In genomic region chr15:98093121-98094011, GRCm38 (mm10) we compare ENCODE assay signal across 8 mouse cellular contexts. TPM values are rescaled to one million over a fixed set of nuclear protein-coding genes. Genes with fewer than 3 reads are reported as not detected.
DNase-seq lines count a peak whose midpoint lies in the region; ATAC-seq and TF ChIP-seq lines count a peak whose summit lies in the region.

Senp1 (minus strand) TSS chr15:98093744.

- TF ChIP-seq CTCF in liver, embryonic 14.5 days (IDR thresholded peaks at IDR 0.05; ENCODE audit: low read depth), result no peak
- 0 out of 2 replicates have a peak, but pooled peaks have one; percentile 0 for TF ChIP-seq CTCF in stomach, postnatal 0 days (IDR thresholded peaks at IDR 0.05; ENCODE audit: low read depth)

- H3K4me2 ChIP-seq in heart, embryonic 14.5 days (ENCODE audit: low read length), result peak within 1 kb of the TSS; percentile 81
- H3K4me2 ChIP-seq in liver, embryonic 14.5 days (ENCODE audit: low read depth), result peak within 1 kb of the TSS; percentile 81
- peak within 1 kb of the TSS; percentile 66 for H3K4me2 ChIP-seq in neural tube, embryonic 11.5 days (ENCODE audit: low read depth)
- peak within 1 kb of the TSS; percentile 77 for H3K4me2 ChIP-seq in stomach, postnatal 0 days (replicated peaks; ENCODE audit: low read depth)

- H3K27me3 ChIP-seq in heart, embryonic 14.5 days (ENCODE audit: control insufficient read depth, insufficient read depth, low read length), result no peaks in the 10 kb centered on the region
- no peaks in the 10 kb centered on the region for H3K27me3 ChIP-seq in liver, embryonic 14.5 days (ENCODE audit: control insufficient read depth, insufficient read depth, low read length)
- no peaks in the 10 kb centered on the region for H3K27me3 ChIP-seq in neural tube, embryonic 11.5 days (ENCODE audit: control insufficient read depth, insufficient read depth, low read length)
- no peaks in the 10 kb centered on the region for H3K27me3 ChIP-seq in stomach, postnatal 0 days (ENCODE audit: control insufficient read depth, insufficient read depth, low read length)

- H3K9ac ChIP-seq in heart, embryonic 14.5 days (ENCODE audit: low read length), result peak within 1 kb of the TSS; percentile 95
- peak within 1 kb of the TSS; percentile 98 for H3K9ac ChIP-seq in liver, embryonic 14.5 days (replicated peaks)
- peak within 1 kb of the TSS; percentile 92 for H3K9ac ChIP-seq in neural tube, embryonic 11.5 days (ENCODE audit: low read length)
- H3K9ac ChIP-seq in stomach, postnatal 0 days (ENCODE audit: low read length), result peak within 1 kb of the TSS; percentile 96

- TF ChIP-seq EP300 in liver, embryonic 14.5 days (IDR thresholded peaks at IDR 0.05; ENCODE audit: low read depth), result no peak; the same call in 1 of the 2 replicates
- no peak for TF ChIP-seq EP300 in stomach, postnatal 0 days (optimal IDR thresholded peaks at IDR 0.05)

- H3K4me1 ChIP-seq in brown adipose tissue, adult 24 weeks (ENCODE audit: control insufficient read depth, insufficient read depth, insufficient read length, low read length), result no peaks in the 10 kb centered on the region
- peaks cover 0 to 15% of the 10 kb centered on the region in 2 experiments; a peak in 2 of 4 replicates for H3K4me1 ChIP-seq in heart, embryonic 14.5 days (ENCODE audit: control insufficient read depth in 2 of 2, insufficient read depth in 2 of 2, low read length in 2 of 2)
- H3K4me1 ChIP-seq in liver, embryonic 14.5 days (replicated peaks; ENCODE audit: control insufficient read depth in 2 of 2, insufficient read depth in 2 of 2, low read length in 1 of 2), result peaks cover 0 to 2% of the 10 kb centered on the region in 2 experiments; a peak in 2 of 4 replicates
- peaks cover 12% of the 10 kb centered on the region for H3K4me1 ChIP-seq in neural tube, embryonic 11.5 days (ENCODE audit: control insufficient read depth, insufficient read depth, low read length)
- H3K4me1 ChIP-seq in stomach, postnatal 0 days (replicated peaks; ENCODE audit: control insufficient read depth, insufficient read depth), result peaks cover 4% of the 10 kb centered on the region

- H3K9me3 ChIP-seq in heart, embryonic 14.5 days (ENCODE audit: control insufficient read depth, low read length), result no peaks in the 10 kb centered on the region
- no peaks in the 10 kb centered on the region for H3K9me3 ChIP-seq in liver, embryonic 14.5 days (ENCODE audit: control insufficient read depth, low read length)
- H3K9me3 ChIP-seq in neural tube, embryonic 11.5 days (ENCODE audit: control insufficient read depth, low read length), result no peaks in the 10 kb centered on the region
- H3K9me3 ChIP-seq in stomach, postnatal 0 days (ENCODE audit: control insufficient read depth, low read length), result no peaks in the 10 kb centered on the region

- peak within 1 kb of the TSS; percentile 79 for H3K4me3 ChIP-seq in brown adipose tissue, adult 24 weeks (ENCODE audit: insufficient read depth, low read depth, low read length)
- H3K4me3 ChIP-seq in heart, embryonic 14.5 days (ENCODE audit: control insufficient read depth in 1 of 2, insufficient read depth in 1 of 2, low read depth in 1 of 2, low read length in 2 of 2), result peak within 1 kb of the TSS; percentile 84 to 96
- peak within 1 kb of the TSS; percentile 82 to 87 for H3K4me3 ChIP-seq in liver, embryonic 14.5 days (ENCODE audit: insufficient read depth in 1 of 2, low read depth in 2 of 2, low read length in 2 of 2)
- H3K4me3 ChIP-seq in neural tube, embryonic 11.5 days (ENCODE audit: low read depth, low read length), result peak within 1 kb of the TSS; percentile 97
- peak within 1 kb of the TSS; percentile 90 for H3K4me3 ChIP-seq in stomach, postnatal 0 days (ENCODE audit: low read depth, low read length)

- peak; percentile 91 for DNase-seq in CD4-positive, CD25-positive, alpha-beta regulatory T cell, adult 2 months (ENCODE audit: low read depth, low spot score)
- peak; percentile 61 for DNase-seq in fibroblast of lung, adult 2 months (ENCODE audit: low read depth)
- DNase-seq in kidney, postnatal 25 days, result peak; percentile 89 to 95
- DNase-seq in liver, embryonic 14.5 days (ENCODE audit: low read depth in 3 of 3, low spot score in 3 of 3), result peak; percentile 75 to 79 (median 79)
- peak; percentile 89 for DNase-seq in neural tube, embryonic 11.5 days (ENCODE audit: low spot score)
- DNase-seq in stomach, postnatal 0 days (ENCODE audit: low spot score), result peak; percentile 91

- ATAC-seq in heart, embryonic 14.5 days (ENCODE audit: insufficient number of reproducible peaks, insufficient read depth, low FRiP score, low read depth), result peak; percentile 85
- ATAC-seq in liver, embryonic 14.5 days (ENCODE audit: insufficient read depth), result peak; percentile 92
- peak; percentile 86 for ATAC-seq in neural tube, embryonic 11.5 days (ENCODE audit: insufficient read depth, low FRiP score, low TSS enrichment)
- peak; percentile 94 for ATAC-seq in stomach, postnatal 0 days (ENCODE audit: low FRiP score, low TSS enrichment)

- 1% methylated on average over 56 of the region's 58 CpGs for WGBS in heart, embryonic 14.5 days
- WGBS in liver, embryonic 14.5 days (ENCODE audit: insufficient replicate concordance), result under 1% methylated on average over 58 of the region's 58 CpGs
- under 1% methylated on average over 56 of the region's 58 CpGs for WGBS in neural tube, embryonic 11.5 days
- under 1% methylated on average over 41 of the region's 58 CpGs for WGBS in stomach, postnatal 0 days

- H3K27ac ChIP-seq in brown adipose tissue, adult 24 weeks (replicated peaks; ENCODE audit: low read depth, low read length), result peak within 1 kb of the TSS; percentile 96
- peak within 1 kb of the TSS; percentile 96 to 97 for H3K27ac ChIP-seq in heart, embryonic 14.5 days (replicated peaks in 1 of 2; ENCODE audit: control insufficient read depth in 1 of 2, insufficient read depth in 1 of 2, low read depth in 2 of 2, low read length in 2 of 2)
- peak within 1 kb of the TSS; percentile 87 for H3K27ac ChIP-seq in liver, embryonic 14.5 days
- H3K27ac ChIP-seq in neural tube, embryonic 11.5 days (ENCODE audit: low read depth, low read length), result peak within 1 kb of the TSS; percentile 93
- peak within 1 kb of the TSS; percentile 95 for H3K27ac ChIP-seq in stomach, postnatal 0 days (replicated peaks)

- H3K36me3 ChIP-seq in heart, embryonic 14.5 days (ENCODE audit: control insufficient read depth, insufficient read depth, low read length), result peaks cover 8% of the 10 kb centered on the region; the same call in 1 of the 2 replicates
- peaks cover 3% of the 10 kb centered on the region for H3K36me3 ChIP-seq in liver, embryonic 14.5 days (replicated peaks; ENCODE audit: control insufficient read depth, insufficient read depth, low read depth)
- H3K36me3 ChIP-seq in neural tube, embryonic 11.5 days (ENCODE audit: control insufficient read depth, insufficient read depth, low read length), result no peaks in the 10 kb centered on the region
- H3K36me3 ChIP-seq in stomach, postnatal 0 days (ENCODE audit: control insufficient read depth, insufficient read depth, low read length), result no peaks in the 10 kb centered on the region

RNA-seq across cellular contexts. Expression of gene Senp1, which starts in this region (rescaled TPM):
- 6.0 and 7.7 TPM in 2 replicates for polyA plus RNA-seq in brown adipose tissue, adult 24 weeks (2012; ENCODE audit: insufficient read depth, insufficient read length, missing spikeins)
- polyA plus RNA-seq in heart, embryonic 14.5 days (2014; fragmentation: Nextera tagmentation; extraction: Ambion mirVana), result 21.2 and 22.7 TPM in 2 replicates
- polyA plus RNA-seq in liver, embryonic 14.5 days (2012; rRNA removed), result 8.7 and 10.7 TPM in 2 replicates
- 15.3 and 16.9 TPM in 2 replicates for polyA plus RNA-seq in liver, embryonic 14.5 days (2014; fragmentation: Nextera tagmentation; extraction: Ambion mirVana)
- 40.1 and 41.0 TPM in 2 replicates for polyA plus RNA-seq in neural tube, embryonic 11.5 days (2014; fragmentation: Nextera tagmentation; extraction: Ambion mirVana)
- 10.0 and 10.8 TPM in 2 replicates for polyA plus RNA-seq in stomach, postnatal 0 days (2015; fragmentation: Nextera tagmentation; extraction: Ambion mirVana)

Comparison
In these comparisons a context has a peak if more than half of its experiments do, and no peak if none do; other contexts are left out.
1. Peak in every context shown above with its lines: DNase-seq, ATAC-seq, H3K4me3 ChIP-seq and H3K27ac ChIP-seq.